Mouse (Mus musculus): ENCODE results near the gene Ston2. TPM values are rescaled to one million over a fixed set of nuclear protein-coding genes. Genes with fewer than 3 reads are reported as not detected.

Ston2 gene
- polyA plus RNA-seq, 1 experiment: 12.3 TPM

DNA sequence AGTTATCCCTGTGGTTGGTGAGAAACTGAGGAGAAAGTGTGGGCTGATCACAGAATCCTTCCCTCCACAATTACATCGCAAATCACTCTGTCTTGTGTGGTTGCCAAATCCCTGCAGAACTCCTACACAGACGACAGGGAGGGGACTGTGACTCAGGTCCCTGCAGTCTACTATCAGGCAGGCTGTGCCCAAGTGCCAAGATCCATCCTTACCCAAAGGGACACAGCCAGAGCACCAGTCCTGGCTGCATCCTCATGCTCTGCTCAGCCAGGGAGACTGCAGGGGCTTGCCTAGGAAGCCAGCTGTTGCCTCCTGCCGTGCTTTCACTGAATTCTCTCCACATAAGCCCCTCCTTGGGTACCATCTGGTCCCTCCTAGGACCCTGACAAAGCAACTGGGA, 77.3 kb downstream of the Ston2 start:
- H3K79me2 ChIP-seq (ENCODE audit: control insufficient read depth, insufficient read depth): no peaks in the 10 kb centered on the region
- H3K4me2 ChIP-seq (ENCODE audit: low read depth): peak overlapping the region; percentile 24
- no peak overlapping the region for H3K4me3 ChIP-seq
- no peak overlapping the region for H3ac ChIP-seq (ENCODE audit: control insufficient read depth, insufficient read length)
- no peaks in the 10 kb centered on the region for H3K36me3 ChIP-seq (ENCODE audit: control insufficient read depth, insufficient read depth)
- no peaks in the 10 kb centered on the region for H3K27me3 ChIP-seq (ENCODE audit: control insufficient read depth, insufficient read depth, insufficient read length)
- TF ChIP-seq POLR2AphosphoS2 (IDR thresholded peaks at IDR 0.05; ENCODE audit: insufficient read length, low read depth): no peak
- no peak for TF ChIP-seq MYOD1 (IDR thresholded peaks at IDR 0.05; ENCODE audit: control insufficient read depth in 1 of 3, insufficient read length in 2 of 3, low read depth in 2 of 3)
- TF ChIP-seq TCF3 (IDR thresholded peaks at IDR 0.05; ENCODE audit: insufficient read length, low read depth): no peak
- no peak for TF ChIP-seq REST (IDR thresholded peaks at IDR 0.05; ENCODE audit: insufficient read depth, insufficient read length)
- TF ChIP-seq CEBPB (IDR thresholded peaks at IDR 0.05; ENCODE audit: insufficient read depth, poor library complexity, severe bottlenecking): no peak
- no peak for TF ChIP-seq POLR2A (IDR thresholded peaks at IDR 0.05; ENCODE audit: insufficient read length, low read depth)
- TF ChIP-seq TCF12 (IDR thresholded peaks at IDR 0.05; ENCODE audit: insufficient read depth, poor library complexity, severe bottlenecking): no peak
- no peak for TF ChIP-seq MYOG (IDR thresholded peaks at IDR 0.05; ENCODE audit: control insufficient read depth in 1 of 3, insufficient read depth in 1 of 3, insufficient read length in 2 of 3, low read depth in 2 of 3)
- TF ChIP-seq E2F4 (IDR thresholded peaks at IDR 0.05; ENCODE audit: insufficient read depth): no peak
- TF ChIP-seq USF1 (IDR thresholded peaks at IDR 0.05; ENCODE audit: low read depth): no peak
- no peak for TF ChIP-seq MAX (IDR thresholded peaks at IDR 0.05; ENCODE audit: low read depth)
- TF ChIP-seq SRF (IDR thresholded peaks at IDR 0.05; ENCODE audit: control insufficient read depth, insufficient read length, low read depth): no peak

DNA sequence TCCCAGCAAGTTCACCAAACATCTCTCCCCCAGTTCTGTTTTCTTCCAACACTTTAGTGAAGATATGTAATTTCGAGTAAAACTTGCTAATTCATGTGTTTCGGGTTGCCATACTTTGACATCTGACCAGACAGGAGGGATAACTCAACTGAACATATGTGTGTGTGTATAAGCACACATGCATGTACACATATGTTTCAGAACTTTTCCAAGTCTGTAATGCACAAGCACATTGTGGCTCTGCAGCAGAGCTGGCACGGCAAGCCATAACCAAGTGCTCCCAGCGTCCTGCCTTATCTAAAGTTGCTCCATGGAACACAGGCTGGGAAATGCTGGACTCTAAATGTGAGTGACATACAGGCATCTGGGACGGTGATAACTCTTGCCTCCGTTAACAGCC, 78.6 kb downstream of the Ston2 start:
- Histone ChIP-seq H3ac (ENCODE audit: control insufficient read depth, insufficient read length) (no peak overlapping the region), H3K36me3 (ENCODE audit: control insufficient read depth, insufficient read depth) (no peaks in the 10 kb centered on the region), H3K79me2 (ENCODE audit: control insufficient read depth, insufficient read depth) (no peaks in the 10 kb centered on the region), H3K4me2 (ENCODE audit: low read depth) (no peak overlapping the region), H3K4me3 (no peak overlapping the region), H3K27me3 (ENCODE audit: control insufficient read depth, insufficient read depth, insufficient read length) (no peaks in the 10 kb centered on the region)
- TF ChIP-seq TCF3 (IDR thresholded peaks at IDR 0.05; ENCODE audit: insufficient read length, low read depth) (no peak), TCF12 (IDR thresholded peaks at IDR 0.05; ENCODE audit: insufficient read depth, poor library complexity, severe bottlenecking) (no peak)

DNA sequence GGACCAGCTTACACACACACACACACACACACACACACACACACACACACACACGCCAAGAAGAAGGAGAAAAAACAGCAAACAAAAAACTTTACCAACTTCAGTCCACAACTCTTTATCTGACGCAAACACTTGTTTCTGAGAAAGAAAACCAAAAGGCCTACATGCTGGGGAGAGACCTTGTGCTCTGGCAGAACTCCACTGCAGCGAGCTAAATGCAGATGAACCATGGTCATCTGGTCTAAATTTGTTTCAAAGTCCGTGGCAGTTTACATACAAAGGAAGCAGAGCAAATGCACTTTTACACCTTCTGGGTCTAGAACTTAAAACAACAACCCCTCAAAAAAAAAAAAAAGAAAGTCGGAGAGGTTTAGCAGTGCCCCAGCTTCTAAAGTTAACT, 79.0 kb downstream of the Ston2 start:
- no peaks in the 10 kb centered on the region for H3K79me2 ChIP-seq (ENCODE audit: control insufficient read depth, insufficient read depth)

DNA sequence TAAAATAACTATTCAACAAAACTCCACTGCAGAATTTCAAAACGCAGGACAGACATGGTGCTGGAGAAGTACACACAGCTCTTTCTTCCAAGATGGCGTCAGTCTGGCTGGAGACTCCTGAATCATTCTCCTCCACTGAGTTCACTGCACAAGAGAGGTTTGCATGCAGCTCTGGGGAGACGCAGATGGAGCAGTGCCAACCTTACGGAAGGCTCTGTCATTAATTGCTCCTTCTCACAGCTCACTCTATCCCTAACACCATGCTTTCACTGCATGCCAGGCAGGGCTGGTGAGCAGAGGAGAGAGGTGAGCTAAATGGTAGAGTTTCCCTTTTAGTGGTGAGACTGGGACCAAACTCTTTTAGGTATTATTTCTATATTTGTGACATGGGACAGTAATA, 80.4 kb downstream of the Ston2 start:
- Histone ChIP-seq H3K4me3 (no peak overlapping the region), H3K36me3 (ENCODE audit: control insufficient read depth, insufficient read depth) (no peaks in the 10 kb centered on the region), H3K4me2 (ENCODE audit: low read depth) (no peak overlapping the region), H3K27me3 (ENCODE audit: control insufficient read depth, insufficient read depth, insufficient read length) (no peaks in the 10 kb centered on the region), H3K79me2 (ENCODE audit: control insufficient read depth, insufficient read depth) (no peaks in the 10 kb centered on the region), H3ac (ENCODE audit: control insufficient read depth, insufficient read length) (no peak overlapping the region)
- TF ChIP-seq TCF12 (IDR thresholded peaks at IDR 0.05; ENCODE audit: insufficient read depth, poor library complexity, severe bottlenecking): no peak

More for the DNA sequence above, 79.0 kb downstream of the Ston2 start:
- TF ChIP-seq POLR2AphosphoS2 (IDR thresholded peaks at IDR 0.05; ENCODE audit: insufficient read length, low read depth): no peak
- TF ChIP-seq TCF12 (IDR thresholded peaks at IDR 0.05; ENCODE audit: insufficient read depth, poor library complexity, severe bottlenecking): no peak
- no peak for TF ChIP-seq REST (IDR thresholded peaks at IDR 0.05; ENCODE audit: insufficient read depth, insufficient read length)
- TF ChIP-seq CEBPB (IDR thresholded peaks at IDR 0.05; ENCODE audit: insufficient read depth, poor library complexity, severe bottlenecking): no peak
- no peak for TF ChIP-seq MYOD1 (IDR thresholded peaks at IDR 0.05; ENCODE audit: control insufficient read depth in 1 of 3, insufficient read length in 2 of 3, low read depth in 2 of 3)
- Histone ChIP-seq H3K36me3 (ENCODE audit: control insufficient read depth, insufficient read depth) (no peaks in the 10 kb centered on the region), H3K4me3 (no peak overlapping the region), H3K4me2 (ENCODE audit: low read depth) (no peak overlapping the region), H3ac (ENCODE audit: control insufficient read depth, insufficient read length) (no peak overlapping the region), H3K27me3 (ENCODE audit: control insufficient read depth, insufficient read depth, insufficient read length) (no peaks in the 10 kb centered on the region)

DNA sequence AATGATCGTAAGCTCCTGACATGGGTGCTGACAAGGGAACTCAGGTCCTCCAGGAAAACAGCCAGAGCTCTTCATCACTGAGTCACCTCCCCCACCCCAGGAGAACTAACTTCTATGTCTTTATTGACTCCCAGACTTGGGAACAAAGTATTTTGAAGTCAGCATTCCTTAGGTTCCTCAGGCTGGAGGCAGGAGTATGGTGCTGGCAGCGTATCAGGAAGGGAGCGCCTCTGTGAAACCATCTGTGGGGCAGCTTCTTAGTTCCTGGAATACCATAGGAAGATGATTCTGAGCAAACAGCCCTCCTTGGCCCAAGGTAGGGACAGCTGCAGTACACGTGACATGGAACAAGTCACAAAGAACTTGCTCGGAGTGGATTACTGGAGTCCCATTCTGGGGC, 84.7 kb downstream of the Ston2 start:
- Histone ChIP-seq H3K4me3 (no peak overlapping the region), H3K27me3 (ENCODE audit: control insufficient read depth, insufficient read depth, insufficient read length) (no peaks in the 10 kb centered on the region), H3K36me3 (ENCODE audit: control insufficient read depth, insufficient read depth) (no peaks in the 10 kb centered on the region), H3K4me2 (ENCODE audit: low read depth) (no peak overlapping the region), H3K79me2 (ENCODE audit: control insufficient read depth, insufficient read depth) (no peaks in the 10 kb centered on the region), H3ac (ENCODE audit: control insufficient read depth, insufficient read length) (no peak overlapping the region)
- TF ChIP-seq USF1 (IDR thresholded peaks at IDR 0.05; ENCODE audit: low read depth) (no peak), SRF (IDR thresholded peaks at IDR 0.05; ENCODE audit: control insufficient read depth, insufficient read length, low read depth) (no peak), MAX (IDR thresholded peaks at IDR 0.05; ENCODE audit: low read depth) (no peak), TCF3 (IDR thresholded peaks at IDR 0.05; ENCODE audit: insufficient read length, low read depth) (no peak), MYOG (IDR thresholded peaks at IDR 0.05; ENCODE audit: control insufficient read depth in 1 of 3, insufficient read depth in 1 of 3, insufficient read length in 2 of 3, low read depth in 2 of 3) (peak in 2 of 3 experiments; percentile 72 to 76), MYOD1 (IDR thresholded peaks at IDR 0.05; ENCODE audit: control insufficient read depth in 1 of 3, insufficient read length in 2 of 3, low read depth in 2 of 3) (peak in 2 of 3 experiments; percentile 11 to 70), E2F4 (IDR thresholded peaks at IDR 0.05; ENCODE audit: insufficient read depth) (no peak)

DNA sequence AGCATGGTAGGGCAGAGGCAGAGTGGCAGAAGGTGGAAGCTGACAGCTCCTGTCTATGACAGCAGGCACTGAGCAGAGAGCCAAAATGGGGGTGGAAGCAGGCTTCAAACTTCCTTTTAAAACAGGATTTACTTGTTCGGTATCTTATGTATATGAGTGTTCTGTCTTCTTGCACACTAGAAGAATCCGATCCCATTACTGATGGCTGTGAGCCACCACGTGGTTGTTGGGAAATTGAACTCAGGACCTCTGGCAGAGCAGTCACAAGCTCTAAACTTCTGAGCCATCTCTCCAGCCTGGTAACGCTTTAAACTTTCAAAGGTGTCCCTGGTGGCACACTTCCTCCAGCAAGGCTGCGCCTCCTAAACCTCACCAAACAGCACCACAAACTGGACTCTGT, 85.4 kb downstream of the Ston2 start:
- H3K79me2 ChIP-seq (ENCODE audit: control insufficient read depth, insufficient read depth): no peaks in the 10 kb centered on the region
- H3ac ChIP-seq (ENCODE audit: control insufficient read depth, insufficient read length): no peak overlapping the region
- no peaks in the 10 kb centered on the region for H3K27me3 ChIP-seq (ENCODE audit: control insufficient read depth, insufficient read depth, insufficient read length)
- no peak overlapping the region for H3K4me2 ChIP-seq (ENCODE audit: low read depth)
- H3K4me3 ChIP-seq: no peak overlapping the region
- H3K36me3 ChIP-seq (ENCODE audit: control insufficient read depth, insufficient read depth): no peaks in the 10 kb centered on the region
- TF ChIP-seq SRF (IDR thresholded peaks at IDR 0.05; ENCODE audit: control insufficient read depth, insufficient read length, low read depth) (no peak), MAX (IDR thresholded peaks at IDR 0.05; ENCODE audit: low read depth) (no peak)
